Mouse (Mus musculus) limb, embryonic 15.5 days (tissue): ENCODE data around the gene Hoxb5. TPM values are rescaled to one million over a fixed set of nuclear protein-coding genes. Genes with fewer than 3 reads are reported as not detected.

Source experiments
- ATAC-seq: fragments of 200-750 bp; cut with Nextera tagmentation; 2 replicates; pipeline ENCODE4 v1.8.0; 2017; ENCODE audit warnings: low read depth, moderate TSS enrichment; ENCODE audit not compliant: insufficient number of reproducible peaks, low FRiP score, low TSS enrichment
- H3K27ac ChIP-seq: fragments of 300-500 bp; sonication (generic); 2 replicates; pipeline ENCODE4 v1.5.1; 2015; ENCODE audit warnings: moderate library complexity, mild to moderate bottlenecking, inconsistent platforms
- H3K27me3 ChIP-seq: fragments of 300-500 bp; sonication (generic); 2 replicates; pipeline ENCODE4 v1.6.1; 2015; ENCODE audit warnings: inconsistent platforms
- H3K36me3 ChIP-seq: fragments of 300-500 bp; sonication (generic); 2 replicates; pipeline ENCODE4 v1.6.1; 2015; ENCODE audit warnings: inconsistent platforms
- H3K4me1 ChIP-seq: fragments of 300-500 bp; sonication (generic); 2 replicates; pipeline ENCODE4 v1.6.1; 2015; ENCODE audit warnings: inconsistent platforms
- H3K4me2 ChIP-seq: fragments of 300-500 bp; sonication (generic); 2 replicates; pipeline ENCODE4 v1.6.1; 2015; ENCODE audit warnings: mild to moderate bottlenecking, inconsistent platforms
- H3K4me3 ChIP-seq: fragments of 300-500 bp; sonication (generic); 2 replicates; pipeline ENCODE4 v1.5.1; 2015; ENCODE audit warnings: mild to moderate bottlenecking, inconsistent platforms
- H3K9ac ChIP-seq: fragments of 300-500 bp; sonication (generic); 2 replicates; pipeline ENCODE4 v1.6.1; 2015; ENCODE audit warnings: inconsistent platforms
- H3K9me3 ChIP-seq: fragments of 300-500 bp; sonication (generic); 2 replicates; pipeline ENCODE4 v1.6.1; 2016; ENCODE audit warnings: inconsistent platforms
- WGBS: fragments of 180-500 bp; shearing (Covaris S2); methylation state at CpG from one replicate; pipeline ENCODE4 v1.1.7; 2015; 5-methylcytosine and 5-hydroxymethylcytosine counted together
- microRNA counts: library from miRNA; unstranded; fragments of <30 nt; microRNA quantifications from one replicate; lab custom pipeline; 2016
- microRNA-seq: library from miRNA; unstranded; fragments of <30 nt; microRNA quantifications from one replicate; pipeline ENCODE4, GENCODE M21; 2016
- polyA plus RNA-seq: library from polyadenylated mRNA; unstranded; fragments of >200 nt; fragmentation: Nextera tagmentation; extraction: Ambion mirVana; gene quantifications from 2 replicates; pipeline ENCODE4 v1.2.1, GENCODE M21; 2015

The Hoxb5 gene
- polyA plus RNA-seq, 1 experiment from 2014 or later, result 0.73 TPM

- Histone ChIP-seq H3K27me3 (peaks cover 86% of the 10 kb centered on the region), H3K4me3 (no peak overlapping the region), H3K4me1 (peaks cover 23% of the 10 kb centered on the region), H3K27ac (no peak overlapping the region), H3K4me2 (no peak overlapping the region), H3K9me3 (no peaks in the 10 kb centered on the region), H3K9ac (no peak overlapping the region), H3K36me3 (no peaks in the 10 kb centered on the region)
- 58% methylated on average over 2 of the region's 2 CpGs for WGBS
- no peak for ATAC-seq
Measured at GRCm38 (mm10) chr11:96350791-96351190, 47.7 kb downstream of the Hoxb5 start.

DNA sequence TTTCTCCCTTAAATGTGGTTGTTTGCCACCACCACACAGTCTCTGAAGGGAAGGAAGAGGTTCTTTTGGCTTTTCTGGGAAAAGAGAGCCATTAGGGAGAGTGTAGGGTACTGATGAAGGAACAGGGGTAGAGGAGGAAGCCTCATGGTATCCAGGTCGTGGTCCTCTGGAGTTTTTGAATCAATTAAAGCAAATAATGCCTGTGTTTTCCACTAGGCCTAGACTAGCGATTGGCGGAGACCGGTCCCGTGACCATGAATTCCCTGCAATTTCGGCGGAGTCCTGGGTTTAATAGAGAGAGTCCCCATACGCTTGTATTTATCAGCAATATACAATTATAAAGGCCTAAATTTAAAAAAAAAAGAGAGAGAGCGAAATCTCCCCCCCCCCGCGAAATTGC is 48.2 kb downstream of the Hoxb5 start:
- Histone ChIP-seq H3K27ac (0 out of 2 replicates have a peak overlapping the region, but pooled peaks have one; percentile 22), H3K27me3 (peaks cover 86% of the 10 kb centered on the region), H3K4me1 (peaks cover 18% of the 10 kb centered on the region), H3K4me3 (peak overlapping the region; percentile 38; the same call in 1 of the 2 replicates), H3K36me3 (no peaks in the 10 kb centered on the region), H3K9me3 (no peaks in the 10 kb centered on the region), H3K4me2 (peak overlapping the region; percentile 45; the same call in 1 of the 2 replicates), H3K9ac (no peak overlapping the region)
- ATAC-seq, result no peak
- 11% methylated on average over 11 of the region's 11 CpGs for WGBS

DNA sequence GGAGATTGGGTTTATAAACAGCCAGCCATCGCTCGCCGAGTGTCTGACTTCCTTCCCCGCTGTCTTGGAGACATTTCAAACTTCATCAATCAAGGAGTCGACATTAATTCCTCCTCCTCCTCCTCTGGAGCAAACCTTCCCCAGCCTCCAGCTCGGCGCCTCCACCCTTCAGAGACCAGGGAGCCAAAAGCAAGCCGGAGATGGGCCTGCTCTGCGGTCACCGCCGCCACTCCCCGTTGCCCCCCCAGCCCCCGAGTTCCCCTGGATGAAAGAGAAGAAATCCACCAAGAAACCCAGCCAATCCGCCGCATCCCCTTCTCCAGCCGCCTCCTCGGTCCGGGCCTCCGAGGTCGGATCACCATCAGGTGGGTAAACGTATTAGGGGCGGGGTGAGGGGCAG is 48.7 kb downstream of the Hoxb5 start:
- peak overlapping the region; percentile 38 for H3K4me3 ChIP-seq

GRCm38 (mm10) chr11:96352691-96353521 is 49.8 kb downstream of the Hoxb5 start:
- Histone ChIP-seq H3K27me3 (peaks cover 86% of the 10 kb centered on the region), H3K36me3 (no peaks in the 10 kb centered on the region), H3K4me3 (peak overlapping the region; percentile 38), H3K27ac (peak overlapping the region; percentile 73), H3K9me3 (no peaks in the 10 kb centered on the region), H3K4me1 (peaks cover 17% of the 10 kb centered on the region), H3K4me2 (peak overlapping the region; percentile 45), H3K9ac (peak overlapping the region; percentile 40; the same call in 1 of the 2 replicates)
- WGBS, result 1% methylated on average over 73 of the region's 75 CpGs
- no peak for ATAC-seq

More for the DNA sequence above, 48.7 kb downstream of the Hoxb5 start:
- Histone ChIP-seq H3K4me1 (peaks cover 17% of the 10 kb centered on the region), H3K27me3 (peaks cover 85% of the 10 kb centered on the region), H3K9me3 (no peaks in the 10 kb centered on the region), H3K36me3 (no peaks in the 10 kb centered on the region), H3K4me2 (peak overlapping the region; percentile 45; the same call in 1 of the 2 replicates), H3K9ac (no peak overlapping the region), H3K27ac (peak overlapping the region; percentile 27; the same call in 1 of the 2 replicates)
- no peak for ATAC-seq
- 2% methylated on average over 22 of the region's 22 CpGs for WGBS

GRCm38 (mm10) chr11:96353522-96353841 is 50.3 kb downstream of the Hoxb5 start:
- WGBS, result 2% methylated on average over 14 of the region's 14 CpGs
- Histone ChIP-seq H3K36me3 (no peaks in the 10 kb centered on the region), H3K27me3 (peaks cover 83% of the 10 kb centered on the region)

GRCm38 (mm10) chr11:96353939-96354338 is 50.8 kb downstream of the Hoxb5 start:
- H3K27ac ChIP-seq, result no peak overlapping the region
- 22% methylated on average over 8 of the region's 8 CpGs for WGBS
- H3K36me3 ChIP-seq, result no peaks in the 10 kb centered on the region
- no peak for ATAC-seq
- H3K4me3 ChIP-seq, result peak overlapping the region; percentile 24
- peaks cover 17% of the 10 kb centered on the region for H3K4me1 ChIP-seq
- H3K9ac ChIP-seq, result no peak overlapping the region
- 0 out of 2 replicates have a peak overlapping the region, but pooled peaks have one; percentile 38 for H3K4me2 ChIP-seq
- no peaks in the 10 kb centered on the region for H3K9me3 ChIP-seq
- H3K27me3 ChIP-seq, result peaks cover 82% of the 10 kb centered on the region

More at GRCm38 (mm10) chr11:96353522-96353841, 50.3 kb downstream of the Hoxb5 start:
- H3K27ac ChIP-seq, result peak overlapping the region; percentile 73
- H3K4me3 ChIP-seq, result peak overlapping the region; percentile 38
- peaks cover 17% of the 10 kb centered on the region for H3K4me1 ChIP-seq
- no peaks in the 10 kb centered on the region for H3K9me3 ChIP-seq
- peak overlapping the region; percentile 45 for H3K4me2 ChIP-seq
- ATAC-seq, result no peak
- no peak overlapping the region; the same call in 1 of the 2 replicates for H3K9ac ChIP-seq

DNA sequence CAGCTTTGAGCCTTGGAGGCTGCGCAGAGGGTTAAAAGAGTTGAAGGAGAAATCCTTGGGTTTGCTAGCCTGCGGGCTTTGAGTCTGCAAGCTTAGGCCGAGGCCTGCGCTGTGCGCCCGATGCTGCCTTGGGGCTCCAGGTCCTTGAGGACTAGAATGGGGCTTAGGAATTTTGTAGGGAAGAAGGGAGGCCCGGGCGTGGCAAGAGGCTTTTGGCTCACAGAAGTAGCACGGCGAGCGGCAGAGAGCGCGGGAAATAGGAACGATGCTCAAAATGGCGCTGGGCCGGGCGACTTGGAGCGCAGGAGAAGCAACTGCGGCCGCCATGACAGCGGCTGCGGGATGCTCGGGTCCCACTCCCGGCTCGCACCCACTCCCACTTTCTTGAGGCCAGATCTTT is 51.2 kb downstream of the Hoxb5 start:
- Histone ChIP-seq H3K27ac (no peak overlapping the region), H3K4me1 (peaks cover 17% of the 10 kb centered on the region), H3K27me3 (peaks cover 80% of the 10 kb centered on the region), H3K9me3 (no peaks in the 10 kb centered on the region), H3K4me2 (peak overlapping the region; percentile 38), H3K36me3 (no peaks in the 10 kb centered on the region), H3K9ac (no peak overlapping the region), H3K4me3 (peak overlapping the region; percentile 24)
- 3% methylated on average over 25 of the region's 25 CpGs for WGBS
- no peak for ATAC-seq

GRCm38 (mm10) chr11:96354801-96355311 is 51.7 kb downstream of the Hoxb5 start:
- peak overlapping the region; percentile 38 for H3K4me2 ChIP-seq
- H3K27me3 ChIP-seq, result peaks cover 79% of the 10 kb centered on the region
- WGBS, result 6% methylated on average over 9 of the region's 9 CpGs
- no peaks in the 10 kb centered on the region for H3K9me3 ChIP-seq
- peaks cover 17% of the 10 kb centered on the region for H3K4me1 ChIP-seq
- peak overlapping the region; percentile 24 for H3K4me3 ChIP-seq
- H3K36me3 ChIP-seq, result no peaks in the 10 kb centered on the region
- no peak overlapping the region for H3K9ac ChIP-seq
- ATAC-seq, result no peak
- no peak overlapping the region for H3K27ac ChIP-seq

MicroRNA genes within 50 kb of the gene (microRNA counts, 519-probe panel; counts per million panel counts)
- microRNA mmu-miR-10a (lab: Ali Mortazavi, UCI), result 2,780 counts per million, percentile 62 among the panel's probes with 10 or more counts
- microRNA mmu-miR-196a (lab: Ali Mortazavi, UCI), result 3,241 counts per million, percentile 77 among the panel's probes with 10 or more counts

Small RNAs within 50 kb of the gene (microRNA-seq; reads per million reads assigned to microRNA genes)
- gene Mir10a (3,612 reads per million, percentile 86 among the genes with 10 or more reads in this experiment), gene Mir196a-1 (9.2 reads per million, percentile 24 among the genes with 10 or more reads in this experiment)

Other genes starting within 250 kb of the Hoxb5 start
- gene Ube2z, start 237.9 kb upstream of the Hoxb5 start, polyA plus RNA-seq, result 36.4 and 45.2 TPM in 2 replicates
- gene Atp5g1, start 227.7 kb upstream of the Hoxb5 start, polyA plus RNA-seq, result 498 and 615 TPM in 2 replicates
- gene Calcoco2, start 191.4 kb upstream of the Hoxb5 start, polyA plus RNA-seq, result not detected in 2 replicates
- gene Ttll6, start 169.6 kb upstream of the Hoxb5 start, polyA plus RNA-seq, result not detected in 2 replicates
- 0.12 TPM in 1 of 2 replicates, not detected in the other for gene Hoxb13, start 109.0 kb upstream of the Hoxb5 start, polyA plus RNA-seq
- gene Hoxb9, start 31.9 kb upstream of the Hoxb5 start, polyA plus RNA-seq, result 0.98 and 1.4 TPM in 2 replicates
- gene Hoxb8, start 21.4 kb upstream of the Hoxb5 start, polyA plus RNA-seq, result 0.36 and 0.37 TPM in 2 replicates
- 3.3 and 4.2 TPM in 2 replicates for gene Hoxb7, start 16.7 kb upstream of the Hoxb5 start, polyA plus RNA-seq
- gene Hoxb6, start 10.9 kb upstream of the Hoxb5 start, polyA plus RNA-seq, result 0.31 and 0.55 TPM in 2 replicates
- 0.29 and 0.41 TPM in 2 replicates for gene Hoxb4, start 14.9 kb downstream of the Hoxb5 start, polyA plus RNA-seq
- gene Hoxb3, start 20.0 kb downstream of the Hoxb5 start, polyA plus RNA-seq, result 0.23 and 0.27 TPM in 2 replicates
- 3.1 and 4.8 TPM in 2 replicates for gene Hoxb2, start 47.2 kb downstream of the Hoxb5 start, polyA plus RNA-seq
- gene Hoxb1, start 62.4 kb downstream of the Hoxb5 start, polyA plus RNA-seq, result 0.15 TPM in 1 of 2 replicates, not detected in the other
- gene Skap1, start 161.3 kb downstream of the Hoxb5 start, polyA plus RNA-seq, result 1.8 and 2.7 TPM in 2 replicates